Mouse (Mus musculus): ENCODE measurements around the gene Trim17.

Gene Trim17

DNA sequence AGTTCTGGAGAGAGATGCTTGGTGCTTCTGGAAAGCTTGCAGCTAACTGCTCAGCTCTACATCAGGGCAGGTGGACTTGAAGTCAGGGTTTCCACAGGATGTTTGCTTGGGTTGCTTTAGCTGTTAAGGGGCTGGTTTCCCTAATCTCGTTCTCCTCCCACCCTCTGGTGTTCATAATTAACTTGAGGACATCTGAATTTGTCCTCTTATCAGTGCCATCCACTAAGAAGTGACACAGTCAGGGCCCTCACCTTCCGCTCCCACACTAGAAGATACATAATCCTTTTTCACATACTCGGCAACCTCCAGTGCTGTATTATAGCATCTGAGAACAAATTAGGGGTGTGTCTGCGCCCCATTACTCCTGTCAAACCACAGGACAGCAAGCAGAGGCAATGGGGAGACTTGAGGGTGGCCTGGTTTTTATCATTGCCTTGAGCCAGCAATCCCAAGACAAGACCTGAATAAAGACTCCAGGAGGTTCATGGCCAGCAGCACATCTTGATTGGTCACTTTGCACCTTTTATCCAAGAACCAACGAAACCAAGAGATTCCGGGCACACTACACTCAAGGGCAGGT is 38.7 kb downstream of the Trim17 start:
- DNase-seq (ENCODE audit: low spot score): no peak

DNA sequence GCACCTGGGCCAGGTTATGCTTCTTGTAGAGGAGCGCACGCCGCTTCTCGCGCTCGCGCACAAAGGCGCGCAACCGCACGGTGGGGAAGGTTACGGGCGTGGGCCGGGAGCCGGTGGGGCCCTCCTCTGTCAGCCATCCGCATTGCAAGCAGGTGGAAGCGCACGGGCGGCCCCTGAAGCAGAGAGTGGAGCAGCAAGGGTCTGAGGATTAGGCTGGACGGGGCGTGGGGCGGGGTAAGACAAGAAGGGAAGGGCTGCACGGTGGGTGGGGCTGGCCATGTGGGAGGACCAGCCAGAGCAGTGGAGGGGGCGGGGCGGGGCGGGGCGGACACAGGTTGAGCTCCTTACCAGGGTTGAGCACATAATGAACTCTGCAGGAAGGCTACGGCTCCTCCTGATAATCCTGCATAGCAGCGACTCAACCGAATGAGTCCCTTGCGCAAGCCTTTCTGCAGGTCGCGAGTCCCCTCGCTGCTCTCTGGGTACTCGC is 39.9 kb downstream of the Trim17 start:
- peak; percentile 49 for DNase-seq (ENCODE audit: low spot score)

DNA sequence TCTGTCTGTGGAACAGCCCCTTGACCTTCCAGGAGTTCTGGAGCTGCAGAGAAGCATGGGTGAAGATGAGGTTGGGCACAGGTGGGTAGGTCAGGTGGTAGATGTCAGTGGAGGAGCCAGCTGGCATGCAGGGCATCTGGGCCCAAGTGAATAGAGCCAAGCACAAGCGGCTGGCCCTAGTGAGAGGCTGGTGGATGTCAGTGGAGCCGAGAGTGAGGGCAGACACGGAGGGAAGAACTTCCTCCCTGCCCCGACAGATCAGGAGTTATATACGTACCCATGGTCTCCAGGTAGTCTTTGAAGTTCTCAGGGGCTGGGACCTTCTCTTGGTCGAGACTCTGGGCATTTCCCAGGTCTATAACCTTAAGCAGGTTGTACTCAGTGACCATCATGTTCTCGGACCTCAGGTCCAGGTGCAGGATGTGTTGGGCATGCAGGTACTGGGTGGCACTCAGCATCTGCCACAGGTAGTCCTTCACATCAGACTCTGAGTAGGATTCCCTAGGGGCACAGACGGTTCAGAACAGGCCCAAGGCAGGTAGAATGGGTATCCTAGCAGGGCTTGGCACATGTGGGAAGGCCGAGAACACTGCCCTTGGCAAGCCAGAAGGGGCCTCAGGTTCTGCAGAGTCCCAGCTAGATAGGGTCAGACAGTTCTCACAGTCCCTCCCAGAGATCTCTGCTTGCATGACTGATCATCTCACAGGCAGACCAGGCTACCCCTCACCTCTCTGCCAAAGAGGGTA is 40.7 kb downstream of the Trim17 start:
- no peak for DNase-seq (ENCODE audit: low spot score)

DNA sequence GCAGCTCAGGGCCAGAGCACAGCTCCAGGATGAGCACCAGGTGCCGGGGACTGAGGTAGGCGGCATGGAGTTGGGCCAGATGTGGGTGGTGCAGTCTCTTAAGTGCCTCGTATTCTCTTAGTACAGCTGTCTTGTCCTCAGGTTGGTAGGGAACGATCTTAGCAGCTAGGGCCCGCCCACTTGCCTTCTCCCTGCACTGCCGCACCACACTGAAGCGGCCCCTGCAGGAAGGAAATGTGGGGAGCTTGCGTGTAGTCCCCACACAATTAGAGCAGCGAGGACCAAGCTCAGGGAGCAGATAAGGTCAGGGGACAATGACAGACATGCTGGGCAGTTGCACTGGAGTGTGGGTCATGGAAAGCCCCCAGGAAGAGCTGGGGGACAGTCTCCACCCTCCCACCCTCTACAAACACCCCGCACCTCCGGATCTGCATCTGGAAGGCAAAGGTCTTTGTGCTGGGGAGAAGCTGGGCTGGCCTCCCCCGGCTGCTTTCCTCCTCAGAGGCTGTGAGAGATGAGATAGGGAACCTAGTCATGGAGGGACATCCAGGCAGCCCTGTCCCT is 41.4 kb downstream of the Trim17 start:
- no peak for DNase-seq (ENCODE audit: low spot score)

DNA sequence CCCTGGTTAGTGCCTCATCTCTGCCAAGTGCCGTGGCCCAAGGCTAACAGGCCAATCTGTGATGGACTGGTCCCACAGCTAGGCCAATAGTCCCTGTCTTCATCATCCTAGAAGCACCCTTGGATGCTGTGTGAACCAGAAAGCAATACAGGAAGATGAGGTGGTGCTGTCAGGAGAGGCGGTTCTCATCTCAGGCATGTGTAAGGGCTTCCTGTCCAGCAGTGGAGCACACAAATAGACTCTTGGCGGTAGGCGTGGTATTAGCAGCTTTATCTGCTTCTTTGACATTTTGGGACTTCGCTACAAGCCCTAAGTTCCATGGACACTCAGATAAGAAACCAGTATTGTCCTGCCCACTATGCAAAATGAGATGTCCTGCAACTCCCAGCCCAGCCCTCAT is 43.1 kb downstream of the Trim17 start:
- DNase-seq (ENCODE audit: low spot score): no peak

DNA sequence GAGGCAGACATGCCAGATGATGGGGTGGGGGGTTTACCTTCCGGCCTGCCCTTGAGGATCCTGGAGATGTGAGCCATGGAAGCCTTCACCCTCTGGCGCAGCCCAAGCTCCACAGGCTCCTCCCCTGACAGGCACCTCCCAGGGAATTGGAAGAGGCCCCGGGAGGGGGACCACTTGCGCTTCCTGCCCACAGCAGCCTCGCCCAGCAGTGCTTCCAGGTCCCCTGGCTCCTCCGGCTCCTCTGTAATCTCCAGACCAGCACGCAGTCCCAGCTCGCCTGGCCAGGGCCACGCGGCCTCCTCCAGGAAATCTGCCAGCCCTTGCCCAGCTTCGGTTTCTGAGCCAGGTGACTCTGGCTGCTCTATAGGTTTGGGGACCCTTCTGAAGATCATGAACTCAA is 44.7 kb downstream of the Trim17 start:
- DNase-seq (ENCODE audit: low spot score): no peak

DNA sequence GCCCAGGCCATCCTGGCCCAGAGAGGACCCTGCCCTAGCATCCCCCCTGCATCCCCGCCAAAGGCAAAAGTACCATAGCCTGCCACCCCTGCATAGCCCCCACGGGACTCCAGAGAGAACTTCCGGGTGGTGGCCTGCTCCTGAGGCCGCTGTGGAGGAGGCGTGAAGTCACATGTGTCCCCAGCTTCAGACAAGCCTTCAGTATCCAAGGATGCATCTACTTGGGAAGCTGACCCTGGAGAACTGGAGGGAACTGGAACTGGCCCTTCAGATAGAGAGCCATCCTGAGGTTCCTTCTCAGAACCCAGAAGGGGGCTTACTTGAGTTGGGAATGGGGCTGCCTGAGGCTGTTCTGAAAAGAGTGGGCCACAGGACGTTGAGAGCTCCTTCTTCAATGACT is 45.3 kb downstream of the Trim17 start:
- no peak for DNase-seq (ENCODE audit: low spot score)

DNA sequence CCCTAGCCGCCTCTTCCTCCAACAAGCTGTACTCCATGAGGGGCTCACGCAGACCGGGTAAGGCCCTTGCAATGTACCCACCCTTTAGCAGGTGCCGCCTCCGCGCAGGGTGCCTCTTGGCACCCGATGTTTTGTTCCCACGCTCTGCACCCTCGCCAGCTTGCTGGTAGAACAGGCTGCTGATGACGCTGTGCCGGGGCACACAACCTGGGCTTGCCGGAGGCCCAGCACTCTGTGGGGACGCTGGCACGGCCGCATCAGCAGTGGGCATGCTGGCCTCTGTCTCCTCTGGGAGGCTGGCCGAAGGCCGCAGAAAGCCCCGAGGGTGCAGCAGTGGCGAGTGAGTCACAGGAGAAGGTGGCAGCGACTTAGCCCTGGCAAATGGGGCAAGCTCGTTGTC is 46.1 kb downstream of the Trim17 start:
- DNase-seq (ENCODE audit: low spot score): no peak

DNA sequence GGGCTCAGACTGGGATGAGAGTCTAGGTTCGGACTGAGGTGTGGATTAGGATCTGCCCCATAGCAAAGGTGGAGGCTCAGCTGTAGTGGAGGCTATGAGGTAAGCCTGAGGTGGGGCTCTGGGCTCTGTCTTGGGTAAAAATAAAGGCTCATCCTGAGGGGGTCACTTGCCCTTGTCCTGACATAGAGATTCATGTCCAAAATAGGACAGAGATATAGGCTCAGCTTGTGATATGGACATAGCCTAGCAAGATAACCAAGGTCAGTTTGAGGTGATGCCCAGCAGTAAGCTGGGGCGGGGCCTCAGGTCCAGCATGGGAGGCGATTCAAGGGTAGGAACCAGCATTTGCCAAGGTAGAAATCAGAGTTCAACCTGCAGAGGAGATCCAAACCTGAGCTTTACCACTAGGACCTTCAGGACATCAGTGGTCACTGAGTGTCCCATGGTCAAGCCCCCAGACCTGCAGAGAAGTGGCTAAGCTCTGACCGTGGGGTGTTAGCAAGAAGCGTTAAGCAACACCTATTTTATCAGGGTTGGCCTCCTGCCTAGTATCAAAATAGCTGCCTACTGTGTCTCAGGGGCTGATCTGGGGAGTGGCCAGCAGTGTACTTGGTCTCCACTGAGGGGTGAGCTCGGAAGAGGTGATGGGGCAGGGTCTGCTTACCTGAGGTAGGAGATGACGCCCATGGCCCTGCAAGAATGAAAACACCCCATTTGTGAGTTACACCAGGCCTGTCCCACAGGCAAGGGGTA is 48.0 kb downstream of the Trim17 start:
- DNase-seq (ENCODE audit: low spot score): no peak

DNA sequence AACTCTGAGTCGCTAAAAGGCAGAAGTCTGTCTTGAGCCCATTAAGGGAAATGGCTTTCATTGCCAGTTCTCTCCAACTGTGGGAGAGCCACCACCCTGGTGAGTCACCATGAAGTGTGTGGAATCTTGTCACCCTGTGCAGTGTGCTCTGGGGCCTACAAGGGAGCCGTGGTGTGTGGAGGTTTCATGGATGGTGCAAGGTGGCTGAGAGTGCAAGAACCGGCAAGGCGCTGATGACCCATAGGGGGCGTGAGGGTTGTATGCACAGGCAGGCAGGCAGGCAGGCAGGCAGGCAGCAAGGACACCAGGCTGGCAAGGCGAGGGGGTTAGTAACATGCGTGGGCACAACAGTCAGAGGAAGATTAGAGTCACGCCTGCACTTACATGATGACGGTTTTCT is 60.6 kb downstream of the Trim17 start:
- no peak for DNase-seq (ENCODE audit: low spot score)
